Mouse (Mus musculus) liver, adult 2 months (tissue): Measurements from ENCODE around the gene Tubd1. TPM values are rescaled to one million over a fixed set of nuclear protein-coding genes. Genes with fewer than 3 reads are reported as not detected.

Experiments
- DNase-seq: peaks from one replicate; pipeline ENCODE4 v3.0.0-alpha.2; 2011; ENCODE audit warnings: low read depth, low spot score; ENCODE audit errors: extremely low read depth
- H3K27ac ChIP-seq: fragments of 200-500 bp; replicated peaks from 2 replicates; pipeline ENCODE4 v1.5.1; 2012; ENCODE audit warnings: low read depth, mild to moderate bottlenecking, control low read depth, inconsistent platforms, low read length; ENCODE audit not compliant: insufficient read depth
- H3K27me3 ChIP-seq: fragments of 200-500 bp; 2 replicates; pipeline ENCODE4 v1.6.1; 2012; ENCODE audit warnings: mild to moderate bottlenecking, moderate library complexity, low read length, inconsistent platforms; ENCODE audit not compliant: control insufficient read depth, insufficient read depth
- H3K36me3 ChIP-seq: fragments of 200-500 bp; 2 replicates; pipeline ENCODE4 v1.6.1; 2012; ENCODE audit warnings: low read length, inconsistent platforms; ENCODE audit not compliant: control insufficient read depth, insufficient read depth
- H3K4me1 ChIP-seq: fragments of 200-500 bp; 2 replicates; pipeline ENCODE4 v1.6.1; 2011; ENCODE audit warnings: low read length; ENCODE audit not compliant: control insufficient read depth, insufficient read depth
- H3K4me3 ChIP-seq: fragments of 200-500 bp; 2 replicates; pipeline ENCODE4 v1.5.1; 2011; ENCODE audit warnings: low read depth, mild to moderate bottlenecking, control low read depth, low read length, moderate library complexity; ENCODE audit not compliant: insufficient read depth
- H3K79me2 ChIP-seq: fragments of 200-500 bp; 2 replicates; pipeline ENCODE4 v1.6.1; 2012; ENCODE audit warnings: inconsistent platforms, mild to moderate bottlenecking, low read length, moderate library complexity; ENCODE audit not compliant: control insufficient read depth, insufficient read depth
- H3K9ac ChIP-seq: fragments of 200-500 bp; 2 replicates; pipeline ENCODE4 v1.6.1; 2012; ENCODE audit warnings: low read depth, mild to moderate bottlenecking, control low read depth, inconsistent platforms, low read length
- CTCF ChIP-seq: fragments of 200-500 bp; IDR thresholded peaks from 2 replicates; pipeline ENCODE4 v1.5.1; 2011; ENCODE audit warnings: low read depth, low read length, control low read depth
- POLR2A ChIP-seq: fragments of 200-500 bp; IDR thresholded peaks from 2 replicates; pipeline ENCODE4 v1.6.1; 2011; ENCODE audit warnings: low read length, control low read depth; ENCODE audit not compliant: insufficient read depth; ENCODE audit errors: extremely low read depth
- WGBS: fragments of 180-500 bp; shearing (Covaris S2); methylation state at CpG from one replicate; pipeline ENCODE4 v1.1.7; 2018; 5-methylcytosine and 5-hydroxymethylcytosine counted together
- polyA plus RNA-seq: library from polyadenylated mRNA; depleted of rRNA; stranded (reverse); fragments of >200 nt; gene quantifications from 2 replicates; pipeline ENCODE4 v1.2.3, GENCODE M21; 2012
- total RNA-seq: library from RNA; depleted of rRNA; stranded (reverse); fragments of >200 nt; gene quantifications from 2 replicates; pipeline ENCODE4 v1.2.3, GENCODE M21; 2014

Gene Tubd1
- total and polyA plus RNA-seq, 2 experiments = 1.7 to 4.3 TPM

- Histone ChIP-seq H3K27ac (no peak overlapping the region), H3K9ac (no peak overlapping the region), H3K4me3 (no peak overlapping the region), H3K79me2 (no peaks in the 10 kb centered on the region), H3K27me3 (no peaks in the 10 kb centered on the region), H3K4me1 (peaks cover 7% of the 10 kb centered on the region), H3K36me3 (no peaks in the 10 kb centered on the region; the same call in 1 of the 2 replicates)
- DNase-seq = no peak
- WGBS = 75% methylated on average over 9 of the region's 9 CpGs
- TF ChIP-seq POLR2A (no peak), CTCF (no peak)
These were observed 25.5 kb downstream of the Tubd1 start for GRCm38 (mm10) chr11:86570261-86570746.

DNA sequence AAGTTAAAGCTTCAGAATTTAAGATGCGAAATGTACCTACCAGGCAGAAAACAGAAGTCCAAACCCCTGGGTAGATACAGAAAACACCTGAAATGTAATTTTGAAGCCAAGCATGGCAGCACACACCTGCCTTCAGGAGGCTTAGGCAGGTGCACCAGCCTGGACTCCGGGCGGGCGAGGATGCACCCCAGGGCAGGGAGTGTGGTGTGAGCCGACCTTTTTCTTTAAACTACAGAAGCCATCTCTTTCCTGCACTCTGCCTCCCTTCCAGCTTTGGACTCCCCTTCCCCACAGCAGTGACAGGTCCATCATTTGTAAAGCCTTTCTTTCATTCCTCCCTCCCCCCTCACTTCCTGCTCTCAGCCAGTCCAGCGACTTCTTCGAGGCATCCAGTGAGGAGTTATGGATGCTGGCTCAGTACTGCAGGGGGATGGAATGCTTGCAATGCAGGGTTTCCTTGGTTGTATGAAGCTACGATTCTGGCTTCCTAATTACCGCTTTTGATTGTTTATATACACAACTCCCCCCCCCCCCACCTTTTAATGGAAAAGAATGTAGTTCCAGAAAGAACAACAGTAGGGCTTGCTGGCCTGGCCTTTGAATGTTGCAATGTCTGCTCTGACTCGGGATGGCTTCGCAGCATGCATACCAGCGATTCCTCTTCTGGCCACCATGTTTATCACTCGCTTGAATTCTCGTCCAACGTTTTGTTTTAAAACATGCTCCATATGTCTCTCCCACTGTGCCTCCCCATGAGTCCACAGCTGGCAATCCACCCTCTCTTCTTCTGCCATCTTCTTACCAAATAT is 26.5 kb downstream of the Tubd1 start:
- DNase-seq = no peak
- no peaks in the 10 kb centered on the region for H3K79me2 ChIP-seq
- peaks cover 9% of the 10 kb centered on the region for H3K4me1 ChIP-seq
- H3K36me3 ChIP-seq = no peaks in the 10 kb centered on the region; the same call in 1 of the 2 replicates
- 73% methylated on average over 15 of the region's 15 CpGs for WGBS
- TF ChIP-seq CTCF = no peak
- TF ChIP-seq POLR2A = no peak
- H3K27me3 ChIP-seq = no peaks in the 10 kb centered on the region
- H3K4me3 ChIP-seq = no peak overlapping the region
- no peak overlapping the region for H3K27ac ChIP-seq
- H3K9ac ChIP-seq = no peak overlapping the region

GRCm38 (mm10) chr11:86571871-86572270 is 27.1 kb downstream of the Tubd1 start:
- no peak for DNase-seq
- Histone ChIP-seq H3K79me2 (no peaks in the 10 kb centered on the region), H3K9ac (no peak overlapping the region; the same call in 1 of the 2 replicates), H3K36me3 (no peaks in the 10 kb centered on the region; the same call in 1 of the 2 replicates), H3K4me3 (no peak overlapping the region), H3K27ac (no peak overlapping the region; the same call in 1 of the 2 replicates), H3K27me3 (no peaks in the 10 kb centered on the region), H3K4me1 (peaks cover 9% of the 10 kb centered on the region)
- WGBS = 25% methylated on average over 4 of the region's 4 CpGs
- TF ChIP-seq CTCF (no peak), POLR2A (no peak)

- no peak for TF ChIP-seq CTCF
- no peak for TF ChIP-seq POLR2A
- no peak overlapping the region for H3K4me3 ChIP-seq
- no peak for DNase-seq
- H3K4me1 ChIP-seq = peaks cover 9% of the 10 kb centered on the region
- H3K27me3 ChIP-seq = no peaks in the 10 kb centered on the region
- WGBS = 78% methylated on average over 2 of the region's 2 CpGs
- no peak overlapping the region for H3K9ac ChIP-seq
- H3K79me2 ChIP-seq = no peaks in the 10 kb centered on the region
- H3K27ac ChIP-seq = no peak overlapping the region; the same call in 1 of the 2 replicates
- no peaks in the 10 kb centered on the region for H3K36me3 ChIP-seq
These were observed 27.8 kb downstream of the Tubd1 start for GRCm38 (mm10) chr11:86572623-86573022.

- WGBS = 30% methylated on average over 6 of the region's 6 CpGs
- H3K79me2 ChIP-seq = no peaks in the 10 kb centered on the region
- H3K9ac ChIP-seq = no peak overlapping the region
- no peak overlapping the region for H3K4me3 ChIP-seq
- peak; percentile 61 for DNase-seq
- peaks cover 12% of the 10 kb centered on the region for H3K4me1 ChIP-seq
- no peaks in the 10 kb centered on the region for H3K27me3 ChIP-seq
- TF ChIP-seq POLR2A = no peak
- no peak for TF ChIP-seq CTCF
- peak overlapping the region; percentile 52 for H3K27ac ChIP-seq
- no peaks in the 10 kb centered on the region for H3K36me3 ChIP-seq
These were observed 28.9 kb downstream of the Tubd1 start for GRCm38 (mm10) chr11:86573646-86574231.

DNA sequence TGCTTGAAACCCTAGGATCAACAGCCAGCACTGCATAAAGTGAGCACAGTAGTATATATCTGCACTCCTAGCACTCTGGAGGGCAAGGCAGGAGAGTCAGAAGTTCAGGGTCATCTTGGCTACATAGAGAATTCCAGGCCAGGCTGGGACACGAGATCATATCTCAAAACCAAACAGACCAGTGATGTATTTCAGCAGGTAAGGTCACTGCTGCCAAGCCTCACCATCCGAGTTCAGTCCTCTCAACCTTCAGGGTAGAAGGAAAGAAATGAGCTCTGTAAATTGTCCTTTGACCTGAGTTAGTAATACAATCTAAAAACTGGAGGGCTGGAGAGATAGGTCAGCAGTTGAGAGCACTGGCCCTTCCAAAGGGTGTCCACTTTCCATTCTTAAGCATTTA is 29.6 kb downstream of the Tubd1 start:
- peak overlapping the region; percentile 52 for H3K27ac ChIP-seq
- H3K4me1 ChIP-seq = peaks cover 19% of the 10 kb centered on the region
- peak; percentile 93 for DNase-seq
- H3K9ac ChIP-seq = no peak overlapping the region
- 15% methylated on average over 2 of the region's 2 CpGs for WGBS
- no peak overlapping the region for H3K4me3 ChIP-seq
- H3K79me2 ChIP-seq = no peaks in the 10 kb centered on the region
- no peaks in the 10 kb centered on the region for H3K36me3 ChIP-seq
- no peaks in the 10 kb centered on the region for H3K27me3 ChIP-seq
- no peak for TF ChIP-seq POLR2A
- TF ChIP-seq CTCF = no peak
